Mouse (Mus musculus) right cerebral cortex, postnatal 4 days (tissue): Measurements from ENCODE around the gene Uggt1.
A peak's percentile ranks its signal among the peaks of the same experiment; 100 is the strongest.

ENCODE experiments used
- DNase-seq: peaks from one replicate; pipeline ENCODE4 v3.0.0-alpha.2; 2022

The Uggt1 gene

DNA sequence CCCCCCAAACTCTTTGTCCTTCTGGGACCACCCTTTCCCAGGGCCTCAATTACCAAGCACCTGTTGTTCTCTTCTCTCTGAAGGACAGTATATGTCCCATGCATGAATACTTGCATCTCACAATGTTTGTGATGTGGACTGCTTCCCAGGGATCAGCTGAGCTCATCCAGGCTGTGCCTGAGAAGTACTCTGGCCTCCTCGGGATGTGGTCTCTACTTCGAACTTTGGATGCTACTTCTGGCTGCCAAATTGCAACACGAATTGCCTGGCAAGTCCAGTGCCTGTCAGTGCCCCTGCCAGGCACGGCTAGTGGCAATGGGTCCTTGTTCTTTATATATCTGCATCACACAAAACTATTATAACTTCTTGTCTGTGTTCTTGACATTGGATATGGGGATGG lies 134.5 kb downstream of the Uggt1 start:
- no peak for DNase-seq

DNA sequence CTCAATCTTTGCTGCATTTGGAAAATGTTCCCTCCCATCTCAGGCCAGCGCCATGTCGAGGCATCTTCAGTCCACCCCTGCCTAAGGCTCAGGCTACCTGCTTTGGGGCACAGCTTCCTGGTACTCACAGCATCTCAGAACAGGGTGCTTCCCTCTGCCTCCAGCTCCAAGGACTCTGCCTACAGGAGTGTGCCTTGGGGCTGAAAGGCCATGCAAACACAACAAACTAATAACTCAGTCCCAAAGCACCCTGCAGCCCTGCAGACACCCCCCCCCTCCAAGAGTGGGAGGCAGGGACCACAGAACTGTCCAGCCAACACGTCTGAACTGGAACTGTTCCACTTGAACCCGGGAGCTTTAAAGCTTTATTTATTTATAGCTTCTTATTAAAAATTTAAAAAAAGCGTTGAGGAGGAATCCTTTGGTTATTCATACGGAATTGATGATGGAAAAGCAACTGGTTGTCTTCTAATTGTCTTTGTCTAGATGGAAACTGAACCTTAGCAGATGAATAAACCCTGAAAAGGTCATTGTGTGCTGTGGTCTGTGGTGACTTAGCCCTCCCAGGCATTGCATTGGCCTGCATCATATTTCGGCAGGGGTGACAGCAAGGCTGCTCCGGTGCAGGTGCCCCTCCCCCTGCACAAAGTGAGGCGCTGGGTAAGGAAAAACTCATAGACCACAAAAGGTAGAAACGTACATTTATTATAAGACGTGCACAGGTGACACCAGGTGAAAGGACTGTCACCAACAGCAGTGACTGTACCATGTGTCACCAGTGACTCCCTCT lies 138.4 kb downstream of the Uggt1 start:
- DNase-seq: no peak

DNA sequence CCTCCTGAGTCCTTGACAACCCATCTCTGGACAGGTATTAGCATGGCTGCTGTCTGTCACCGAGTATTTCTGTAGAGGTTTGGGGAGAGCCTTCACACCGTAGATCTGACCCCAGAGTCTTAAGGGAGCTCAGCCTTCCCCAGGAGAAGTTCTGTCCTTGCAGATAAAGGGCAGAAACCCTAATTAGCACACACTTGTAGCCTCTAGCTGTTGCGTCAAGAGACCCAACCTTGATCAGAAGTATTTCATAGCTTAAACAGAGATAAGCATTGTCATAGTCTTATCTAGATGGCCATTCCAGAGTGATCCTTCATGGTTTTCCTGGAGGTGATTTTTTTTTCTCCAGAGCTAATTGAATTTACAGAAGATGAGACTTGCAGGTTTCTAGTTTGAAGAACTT lies 144.1 kb downstream of the Uggt1 start:
- no peak for DNase-seq

DNA sequence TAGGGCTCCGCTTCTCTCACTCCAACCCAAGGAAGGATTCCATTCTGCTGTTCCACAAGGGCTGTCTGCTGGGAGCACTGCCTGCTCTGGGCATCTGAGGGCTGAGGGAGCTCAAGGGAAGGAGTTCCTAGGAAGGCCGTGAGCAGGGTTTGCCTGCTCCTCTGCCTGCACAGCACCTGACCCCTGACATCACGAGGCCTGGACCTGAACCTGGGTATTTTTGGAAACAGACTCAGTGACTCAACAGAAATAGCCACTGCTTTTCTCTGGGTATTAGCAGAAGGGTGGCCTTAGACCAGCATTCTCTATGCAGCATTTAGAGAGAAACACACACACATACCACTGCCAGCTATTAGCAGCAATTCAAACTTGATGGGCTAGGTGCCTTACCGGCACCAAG lies 146.1 kb downstream of the Uggt1 start:
- no peak for DNase-seq

DNA sequence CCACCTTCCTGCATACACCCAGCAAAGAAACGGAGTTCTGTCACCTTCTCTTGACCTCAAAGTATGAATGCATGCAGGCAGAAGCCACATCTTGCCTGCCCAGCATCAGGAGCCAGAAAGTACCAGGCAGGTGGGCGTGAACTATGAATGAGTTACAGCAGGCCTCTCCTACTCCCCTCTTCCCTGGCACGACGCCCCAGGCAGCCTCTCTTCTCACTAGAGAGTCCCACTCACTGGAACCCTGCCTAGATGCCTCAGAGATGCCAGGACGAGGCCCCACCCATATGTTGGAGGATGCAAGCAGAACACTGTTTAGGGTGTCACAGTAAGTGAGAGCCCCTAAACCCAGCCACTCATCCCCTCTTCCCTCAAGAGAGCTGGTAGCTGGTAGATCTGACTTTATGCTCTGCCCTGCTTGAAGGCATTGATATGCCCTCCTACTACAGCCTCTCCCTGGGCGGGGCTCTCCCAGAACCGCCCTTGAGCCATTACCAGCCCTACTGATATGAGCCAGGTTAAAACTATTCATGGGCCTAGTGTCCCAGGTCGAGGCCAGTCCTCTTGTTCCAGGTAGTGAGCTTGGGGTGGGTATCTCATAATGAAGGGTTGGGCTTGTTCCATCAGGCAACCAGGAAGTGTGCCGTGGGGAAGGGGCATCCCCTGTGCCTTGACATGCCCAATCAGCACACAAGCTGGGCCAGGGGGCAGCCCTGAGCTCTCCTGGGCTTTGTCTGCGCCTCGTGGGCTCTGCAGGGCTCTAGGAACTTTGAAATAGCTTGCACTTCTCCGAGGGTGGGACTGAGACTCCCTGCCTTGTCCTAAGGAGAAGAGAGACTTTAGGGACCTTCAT lies 148.9 kb downstream of the Uggt1 start:
- DNase-seq: peak; percentile 86

DNA sequence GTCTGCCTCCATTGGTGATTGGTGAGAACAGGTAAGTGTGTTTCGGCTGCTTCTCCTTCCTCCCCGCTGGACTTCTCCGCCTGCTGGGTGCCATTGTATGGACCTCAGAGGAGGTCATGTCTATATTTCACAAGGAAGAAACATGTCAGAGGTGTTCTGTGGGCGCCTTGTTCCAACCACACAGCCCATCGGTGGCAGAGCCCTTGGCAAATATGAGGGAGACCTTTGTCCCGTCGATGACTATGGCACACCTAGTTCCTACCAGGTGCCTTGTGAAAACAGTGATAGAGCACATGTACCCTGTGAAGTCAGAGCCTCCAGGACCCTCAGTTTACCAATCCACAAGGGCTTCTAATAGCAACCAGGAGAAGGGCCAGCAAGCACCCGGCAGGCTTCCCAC lies 150.8 kb downstream of the Uggt1 start:
- no peak for DNase-seq

DNA sequence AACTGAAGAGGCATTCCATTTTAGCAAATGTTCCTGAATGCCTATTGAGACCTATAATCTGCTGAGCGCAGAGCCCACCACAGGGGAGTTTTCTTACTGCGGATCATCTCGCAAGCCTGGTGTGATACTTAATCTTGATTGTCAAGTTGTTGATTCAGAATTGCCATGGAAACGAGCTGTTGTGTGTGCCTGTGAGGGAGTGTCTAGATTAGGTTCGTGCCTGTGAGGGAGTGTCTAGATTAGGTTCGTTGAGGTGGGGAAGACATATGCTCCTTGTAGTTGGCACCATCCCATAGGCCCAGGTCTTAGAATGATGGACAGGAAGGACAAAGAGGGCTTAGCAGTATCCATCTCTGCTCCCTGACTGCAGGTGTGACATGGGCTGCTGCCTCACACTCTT lies 153.3 kb downstream of the Uggt1 start:
- DNase-seq: no peak

DNA sequence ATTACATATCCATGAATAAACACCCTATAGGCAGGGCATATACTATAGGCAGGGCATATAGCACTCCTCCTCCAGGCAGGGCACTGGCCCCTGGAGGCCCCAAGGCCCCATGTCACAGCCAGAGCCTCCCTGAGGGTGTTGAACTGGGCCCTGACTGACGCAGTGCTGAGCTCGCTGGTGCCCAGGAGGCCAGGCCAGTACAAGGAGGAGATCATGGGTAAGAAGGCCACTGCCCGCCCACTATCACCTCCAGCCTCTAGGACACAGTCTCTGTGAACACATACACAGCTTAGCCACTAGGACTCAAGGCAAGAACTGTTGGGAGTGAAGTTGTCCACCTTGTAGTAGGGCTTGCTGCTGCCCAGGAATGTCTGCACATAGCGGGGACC lies 153.8 kb downstream of the Uggt1 start:
- no peak for DNase-seq
